Mouse (Mus musculus) cerebellum, postnatal 36 days (tissue): Measurements from ENCODE around the gene Ttc34.

Source experiments
- DNase-seq, 2 experiments: peaks; one replicate each; pipeline ENCODE4 v3.0.0; 2021 to 2022; ENCODE audit warnings: mixed read lengths in 2 of 2

The Ttc34 gene

GRCm38 (mm10) chr4:154857366-154858240, 20.3 kb downstream of the Ttc34 start:
- peak in 1 of 2 experiments; percentile 4 for DNase-seq

- no peak for DNase-seq
Measured at GRCm38 (mm10) chr4:154858601-154859000, 21.3 kb downstream of the Ttc34 start.

- no peak for DNase-seq
Measured at GRCm38 (mm10) chr4:154861967-154862366, 24.7 kb downstream of the Ttc34 start.

- DNase-seq, result peak in 1 of 2 experiments; percentile 2
Measured at GRCm38 (mm10) chr4:154863436-154863935, 26.2 kb downstream of the Ttc34 start.

- DNase-seq, result peak; percentile 83 to 87
Measured at GRCm38 (mm10) chr4:154864271-154864771, 27.1 kb downstream of the Ttc34 start.

GRCm38 (mm10) chr4:154864961-154865760, 27.9 kb downstream of the Ttc34 start:
- peak in 1 of 2 experiments; percentile 27 for DNase-seq

- peak in 1 of 2 experiments; percentile 3 for DNase-seq
Measured at GRCm38 (mm10) chr4:154866391-154866790, 29.1 kb downstream of the Ttc34 start.

GRCm38 (mm10) chr4:154867257-154867656, 30.0 kb downstream of the Ttc34 start:
- peak in 1 of 2 experiments; percentile 1 for DNase-seq

GRCm38 (mm10) chr4:154869440-154869839, 32.2 kb downstream of the Ttc34 start, which contains the start of gene Mmel1:
Mmel1 (plus strand) TSS chr4:154869585.
- peak in 1 of 2 experiments; percentile 10 for DNase-seq

GRCm38 (mm10) chr4:154870721-154871120, 33.5 kb downstream of the Ttc34 start:
- peak in 1 of 2 experiments; percentile 0 for DNase-seq

- no peak for DNase-seq
Measured at GRCm38 (mm10) chr4:154871757-154872251, 34.5 kb downstream of the Ttc34 start.

- no peak for DNase-seq
Measured at GRCm38 (mm10) chr4:154873186-154873585, 35.9 kb downstream of the Ttc34 start.

- DNase-seq, result peak; percentile 96
Measured at GRCm38 (mm10) chr4:154877864-154878548, 40.7 kb downstream of the Ttc34 start.

- no peak for DNase-seq
Measured at GRCm38 (mm10) chr4:154880730-154881129, 43.5 kb downstream of the Ttc34 start.

- DNase-seq, result no peak
Measured at GRCm38 (mm10) chr4:154882014-154882659, 44.9 kb downstream of the Ttc34 start.

GRCm38 (mm10) chr4:154885416-154885815, 48.2 kb downstream of the Ttc34 start:
- no peak for DNase-seq

GRCm38 (mm10) chr4:154886876-154887592, 49.8 kb downstream of the Ttc34 start:
- DNase-seq, result peak; percentile 53 to 68

- DNase-seq, result no peak
Measured at GRCm38 (mm10) chr4:154887593-154888250, 50.5 kb downstream of the Ttc34 start.

- no peak for DNase-seq
Measured at GRCm38 (mm10) chr4:154890887-154891286, 53.6 kb downstream of the Ttc34 start.

GRCm38 (mm10) chr4:154895549-154895948, 58.3 kb downstream of the Ttc34 start:
- DNase-seq, result peak in 1 of 2 experiments; percentile 9
